Mouse (Mus musculus): ENCODE data around the gene Bcl9. TPM values are rescaled to one million over a fixed set of nuclear protein-coding genes. Genes with fewer than 3 reads are reported as not detected.

The Bcl9 gene
- total and polyA plus RNA-seq, 3 experiments: 1.1 to 13.5 (median 3.3) TPM

GRCm38 (mm10) chr3:97241826-97242225 lies 55.9 kb downstream of the Bcl9 start:
- Histone ChIP-seq H3K27ac (ENCODE audit: insufficient read depth, low read depth) (no peak overlapping the region), H3K9ac (ENCODE audit: insufficient read depth, low read depth) (no peak overlapping the region), H3K4me3 (replicated peaks in 1 of 3; ENCODE audit: low read depth in 2 of 3, low read length in 2 of 3, poor library complexity in 1 of 3) (no peak overlapping the region), H3K9me3 (replicated peaks; ENCODE audit: low read length) (no peaks in the 10 kb centered on the region), H3K4me2 (ENCODE audit: insufficient read depth, low read depth, poor library complexity, severe bottlenecking) (no peak overlapping the region), H3K36me3 (replicated peaks in 1 of 2; ENCODE audit: control insufficient read depth in 1 of 2, insufficient read depth in 1 of 2, low read length in 1 of 2) (no peaks in the 10 kb centered on the region), H3K79me2 (replicated peaks; ENCODE audit: control insufficient read depth, extremely low read depth, insufficient read depth, poor library complexity, severe bottlenecking) (no peaks in the 10 kb centered on the region), H3K4me1 (ENCODE audit: control insufficient read depth in 1 of 2, insufficient read depth in 2 of 2) (peaks cover 5 to 26% of the 10 kb centered on the region in 2 experiments), H3K27me3 (replicated peaks) (no peaks in the 10 kb centered on the region)
- DNase-seq (ENCODE audit: extremely low read depth): no peak
- in situ Hi-C loops (cut with MboI; ENCODE audit: low pct_ligation_motif_present, low pct_unique_long_range_greater_than_20kb, low sequenced_read_pairs): no loop called here
- dilution Hi-C loops (cut with MboI; ENCODE audit: extremely low pct_ligation_motif_present, extremely low pct_unique_long_range_greater_than_20kb, low sequenced_read_pairs): no loop called here
- TF ChIP-seq MAZ (IDR thresholded peaks at IDR 0.05; ENCODE audit: low read depth, low read length): no peak
- no peak for TF ChIP-seq MEF2A (IDR thresholded peaks at IDR 0.05; ENCODE audit: borderline replicate concordance, low read depth, low read length)
- no peak for TF ChIP-seq NELFE (IDR thresholded peaks at IDR 0.05; ENCODE audit: low read depth, low read length)
- no peak for TF ChIP-seq ELF1 (IDR thresholded peaks at IDR 0.05; ENCODE audit: low read depth, low read length)
- TF ChIP-seq MYC (IDR thresholded peaks at IDR 0.05; ENCODE audit: low read depth, low read length): no peak
- TF ChIP-seq GABPA (IDR thresholded peaks at IDR 0.05; ENCODE audit: insufficient replicate concordance, low read depth, low read length): no peak
- TF ChIP-seq RCOR1 (conservative IDR thresholded peaks at IDR 0.05; ENCODE audit: low read depth, low read length): no peak
- TF ChIP-seq TBP (conservative IDR thresholded peaks at IDR 0.05; ENCODE audit: low read depth, low read length): no peak
- no peak for TF ChIP-seq BHLHE40 (IDR thresholded peaks at IDR 0.05; ENCODE audit: low read depth, low read length)
- TF ChIP-seq UBTF (IDR thresholded peaks at IDR 0.05; ENCODE audit: low read depth, low read length): no peak
- no peak for TF ChIP-seq CTCF (conservative IDR thresholded peaks at IDR 0.05 in 1 of 2, IDR thresholded peaks at IDR 0.05 in 1 of 2; ENCODE audit: low read depth in 2 of 2, low read length in 2 of 2)
- TF ChIP-seq IRF4 (IDR thresholded peaks at IDR 0.05; ENCODE audit: low read depth, low read length): no peak
- TF ChIP-seq MAFK (IDR thresholded peaks at IDR 0.05; ENCODE audit: insufficient replicate concordance, low read length): no peak
- no peak for TF ChIP-seq JUND (conservative IDR thresholded peaks at IDR 0.05; ENCODE audit: low read depth, low read length)
- no peak for TF ChIP-seq POLR2AphosphoS2 (IDR thresholded peaks at IDR 0.05; ENCODE audit: low read depth, low read length)
- TF ChIP-seq EP300 (IDR thresholded peaks at IDR 0.05; ENCODE audit: low read length): no peak
- TF ChIP-seq E2F4 (IDR thresholded peaks at IDR 0.05; ENCODE audit: insufficient replicate concordance, low read depth, low read length): no peak
- no peak for TF ChIP-seq ETS1 (conservative IDR thresholded peaks at IDR 0.05; ENCODE audit: low read depth, low read length)
- no peak for TF ChIP-seq ZNF384 (IDR thresholded peaks at IDR 0.05; ENCODE audit: low read depth, low read length)

- dilution Hi-C loops (cut with MboI; ENCODE audit: extremely low pct_ligation_motif_present, extremely low pct_unique_long_range_greater_than_20kb, low sequenced_read_pairs) (no loop called here), in situ Hi-C loops (cut with MboI; ENCODE audit: low pct_ligation_motif_present, low pct_unique_long_range_greater_than_20kb, low sequenced_read_pairs) (no loop called here)
- no peak for TF ChIP-seq BHLHE40 (IDR thresholded peaks at IDR 0.05; ENCODE audit: low read depth, low read length)
- TF ChIP-seq KAT2A (IDR thresholded peaks at IDR 0.05; ENCODE audit: insufficient replicate concordance, low read length): no peak
- no peak for TF ChIP-seq CTCF (conservative IDR thresholded peaks at IDR 0.05 in 1 of 2, IDR thresholded peaks at IDR 0.05 in 1 of 2; ENCODE audit: low read depth in 2 of 2, low read length in 2 of 2)
- no peak for TF ChIP-seq NRF1 (IDR thresholded peaks at IDR 0.05; ENCODE audit: low read depth, low read length)
- TF ChIP-seq MAX (IDR thresholded peaks at IDR 0.05; ENCODE audit: low read length): no peak
- TF ChIP-seq MAZ (IDR thresholded peaks at IDR 0.05; ENCODE audit: low read depth, low read length): no peak
- no peak for TF ChIP-seq EP300 (IDR thresholded peaks at IDR 0.05; ENCODE audit: low read length)
- TF ChIP-seq POLR2A (IDR thresholded peaks at IDR 0.05; ENCODE audit: low read depth, low read length): no peak
- TF ChIP-seq IRF4 (IDR thresholded peaks at IDR 0.05; ENCODE audit: low read depth, low read length): no peak
- TF ChIP-seq SMC3 (IDR thresholded peaks at IDR 0.05; ENCODE audit: low read depth, low read length): no peak
- no peak for TF ChIP-seq UBTF (IDR thresholded peaks at IDR 0.05; ENCODE audit: low read depth, low read length)
- TF ChIP-seq JUN (IDR thresholded peaks at IDR 0.05; ENCODE audit: insufficient read depth, low read depth, low read length): no peak
- no peak for TF ChIP-seq MAFK (IDR thresholded peaks at IDR 0.05; ENCODE audit: insufficient replicate concordance, low read length)
- TF ChIP-seq JUND (conservative IDR thresholded peaks at IDR 0.05; ENCODE audit: low read depth, low read length): no peak
- Histone ChIP-seq H3K79me2 (replicated peaks; ENCODE audit: control insufficient read depth, extremely low read depth, insufficient read depth, poor library complexity, severe bottlenecking) (no peaks in the 10 kb centered on the region), H3K4me3 (replicated peaks in 1 of 3; ENCODE audit: low read depth in 2 of 3, low read length in 2 of 3, poor library complexity in 1 of 3) (no peak overlapping the region), H3K27ac (ENCODE audit: insufficient read depth, low read depth) (no peak overlapping the region), H3K9me3 (replicated peaks; ENCODE audit: low read length) (no peaks in the 10 kb centered on the region), H3K9ac (ENCODE audit: insufficient read depth, low read depth) (no peak overlapping the region), H3K27me3 (replicated peaks) (no peaks in the 10 kb centered on the region), H3K4me1 (ENCODE audit: control insufficient read depth in 1 of 2, insufficient read depth in 2 of 2) (peaks cover 5 to 29% of the 10 kb centered on the region in 2 experiments), H3K4me2 (ENCODE audit: insufficient read depth, low read depth, poor library complexity, severe bottlenecking) (no peak overlapping the region), H3K36me3 (replicated peaks in 1 of 2; ENCODE audit: control insufficient read depth in 1 of 2, insufficient read depth in 1 of 2, low read length in 1 of 2) (no peaks in the 10 kb centered on the region)
- DNase-seq (ENCODE audit: extremely low read depth): no peak
Observed at GRCm38 (mm10) chr3:97239793-97240192, 57.9 kb downstream of the Bcl9 start.

Data from CH12.LX (cell line).